Mouse (Mus musculus) lung, embryonic 14.5 days (tissue): ENCODE measurements around the gene Rbm45. TPM values are rescaled to one million over a fixed set of nuclear protein-coding genes. Genes with fewer than 3 reads are reported as not detected.

Experiments used
- ATAC-seq: fragments of 200-750 bp; cut with Nextera tagmentation; 2 replicates; pipeline ENCODE4 v1.8.0; 2017; ENCODE audit warnings: mild to moderate bottlenecking, moderate TSS enrichment, moderate library complexity; ENCODE audit not compliant: insufficient read depth
- DNase-seq: peaks from one replicate; pipeline ENCODE4 v3.0.0-alpha.2; 2015
- H3K27ac ChIP-seq: fragments of 300-500 bp; sonication (generic); 2 replicates; pipeline ENCODE4 v1.5.1; 2014; ENCODE audit warnings: low read depth, mild to moderate bottlenecking, moderate library complexity
- H3K27me3 ChIP-seq: fragments of 300-500 bp; sonication (generic); 2 replicates; pipeline ENCODE4 v1.6.1; 2014; ENCODE audit warnings: low read length, control low read depth; ENCODE audit not compliant: insufficient read depth
- H3K36me3 ChIP-seq: fragments of 300-500 bp; sonication (generic); 2 replicates; pipeline ENCODE4 v1.6.1; 2014; ENCODE audit warnings: control low read depth; ENCODE audit not compliant: insufficient read depth
- H3K4me1 ChIP-seq: fragments of 300-500 bp; sonication (generic); 2 replicates; pipeline ENCODE4 v1.6.1; 2014; ENCODE audit warnings: antibody characterized with exemption, control low read depth; ENCODE audit not compliant: insufficient read depth
- H3K4me2 ChIP-seq: fragments of 300-500 bp; sonication (generic); 2 replicates; pipeline ENCODE4 v1.6.1; 2014; ENCODE audit warnings: mild to moderate bottlenecking
- H3K4me3 ChIP-seq: fragments of 300-500 bp; sonication (generic); 2 replicates; pipeline ENCODE4 v1.5.1; 2014; ENCODE audit warnings: low read depth, low read length
- H3K9ac ChIP-seq: fragments of 300-500 bp; sonication (generic); 2 replicates; pipeline ENCODE4 v1.6.1; 2014
- H3K9me3 ChIP-seq: fragments of 300-500 bp; sonication (generic); 2 replicates; pipeline ENCODE4 v1.6.1; 2016; ENCODE audit warnings: low read depth, low read length, control low read depth
- CTCF ChIP-seq: IDR thresholded peaks from 2 replicates; pipeline ENCODE4 v1.5.1; 2016; ENCODE audit warnings: antibody characterized with exemption, low read depth
- WGBS: fragments of 180-500 bp; shearing (Covaris S2); extraction: QIAGEN DNeasy Blood & Tissue Kit; methylation state at CpG from one replicate; pipeline ENCODE4 v1.1.7; 2014; 5-methylcytosine and 5-hydroxymethylcytosine counted together
- polyA plus RNA-seq: library from polyadenylated mRNA; unstranded; fragments of >200 nt; fragmentation: Nextera tagmentation; extraction: Ambion mirVana; gene quantifications from 2 replicates; pipeline ENCODE4 v1.2.1, GENCODE M21; 2014

Rbm45 gene
- polyA plus RNA-seq, 1 experiment from 2014 or later = 15.1 TPM

DNA sequence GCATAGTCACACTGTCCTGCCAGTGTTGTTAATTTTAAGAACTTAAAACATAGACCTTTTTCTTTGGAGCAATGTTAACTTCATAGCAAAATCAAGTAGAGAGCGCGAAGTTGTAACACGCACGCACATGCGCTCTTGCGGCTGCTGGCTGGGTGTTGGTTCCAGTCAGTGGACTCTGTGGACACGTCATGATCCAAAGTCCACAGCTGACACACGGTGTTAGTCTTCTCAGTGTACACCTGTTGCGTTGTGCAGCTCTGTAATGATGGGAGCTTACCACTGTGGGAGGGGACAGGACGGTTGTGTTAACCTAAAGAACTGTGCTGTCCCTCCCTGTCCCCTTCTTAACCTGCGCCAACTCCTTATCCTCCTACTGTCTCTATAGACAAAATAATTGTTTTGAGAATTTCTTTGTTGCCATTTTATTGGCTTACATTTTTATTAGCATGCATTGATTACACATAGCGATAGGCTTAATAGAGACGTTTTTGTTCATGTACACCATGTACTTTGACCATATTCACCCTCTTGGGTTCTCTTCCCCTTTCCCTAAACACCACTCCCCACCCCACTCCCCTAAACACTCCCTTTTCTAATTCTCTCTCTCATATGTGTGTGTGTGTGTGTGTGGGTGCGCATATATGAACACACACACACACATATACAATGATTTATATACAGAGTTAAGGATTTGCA is 47.8 kb downstream of the Rbm45 start:
- DNase-seq = no peak
- Histone ChIP-seq H3K27me3 (no peaks in the 10 kb centered on the region), H3K4me2 (no peak overlapping the region), H3K4me3 (no peak overlapping the region), H3K4me1 (no peaks in the 10 kb centered on the region), H3K36me3 (no peaks in the 10 kb centered on the region), H3K27ac (no peak overlapping the region), H3K9ac (no peak overlapping the region), H3K9me3 (no peaks in the 10 kb centered on the region)
- TF ChIP-seq CTCF = no peak
- 93% methylated on average over 14 of the region's 14 CpGs for WGBS
- no peak for ATAC-seq

DNA sequence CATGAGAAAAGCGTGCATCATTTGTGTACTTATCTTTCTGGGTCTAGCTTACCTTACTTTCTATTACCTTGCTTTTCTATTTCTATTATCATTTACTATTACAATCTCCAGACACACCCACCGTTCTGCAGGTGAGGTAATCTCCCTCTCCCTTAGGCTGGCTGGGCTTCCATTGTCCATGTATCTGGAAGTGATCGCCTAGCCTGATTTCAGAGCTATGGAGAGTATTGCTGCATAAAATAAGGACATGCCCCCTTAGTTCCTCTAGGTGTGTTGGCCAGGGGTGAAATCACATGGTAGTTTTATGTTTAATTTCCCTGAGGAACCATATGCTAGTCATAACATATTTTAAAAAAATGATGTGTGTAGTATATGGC is 48.3 kb downstream of the Rbm45 start:
- Histone ChIP-seq H3K4me2 (no peak overlapping the region), H3K9me3 (no peaks in the 10 kb centered on the region), H3K9ac (no peak overlapping the region), H3K27me3 (no peaks in the 10 kb centered on the region), H3K36me3 (no peaks in the 10 kb centered on the region), H3K4me1 (no peaks in the 10 kb centered on the region), H3K4me3 (no peak overlapping the region), H3K27ac (no peak overlapping the region)
- ATAC-seq (no peak), DNase-seq (no peak)
- WGBS = 88% methylated on average over 3 of the region's 3 CpGs
- TF ChIP-seq CTCF = no peak

DNA sequence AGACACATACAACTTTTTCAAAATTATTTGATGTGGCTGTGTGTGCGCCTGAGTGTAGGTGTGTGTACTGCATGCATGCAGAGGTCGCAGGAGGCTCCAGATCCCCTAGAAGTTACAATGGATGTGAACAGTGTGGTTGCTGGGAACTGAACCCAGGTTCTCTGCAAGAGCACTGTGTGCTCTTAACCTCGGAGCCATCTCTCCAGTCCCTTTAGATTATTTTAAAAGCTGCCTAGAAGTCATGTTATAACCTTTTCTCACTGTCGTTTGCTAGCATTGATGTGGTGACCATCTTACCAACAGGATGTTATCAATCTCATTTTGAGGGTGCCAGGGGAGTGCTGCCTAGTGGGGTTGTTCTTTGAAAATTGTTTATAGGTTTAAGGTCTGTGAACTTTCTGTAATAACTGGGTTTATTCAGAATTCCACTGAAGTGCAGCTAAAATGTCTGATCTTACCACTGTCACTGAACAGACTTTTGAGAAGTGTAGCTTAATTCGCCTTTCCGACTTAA is 51.7 kb downstream of the Rbm45 start:
- Histone ChIP-seq H3K4me2 (no peak overlapping the region), H3K4me1 (no peaks in the 10 kb centered on the region), H3K27me3 (no peaks in the 10 kb centered on the region), H3K4me3 (no peak overlapping the region), H3K36me3 (no peaks in the 10 kb centered on the region), H3K9me3 (no peaks in the 10 kb centered on the region), H3K27ac (no peak overlapping the region), H3K9ac (no peak overlapping the region)
- WGBS = 53% methylated on average over 6 of the region's 6 CpGs
- no peak for TF ChIP-seq CTCF
- DNase-seq (no peak), ATAC-seq (no peak)

DNA sequence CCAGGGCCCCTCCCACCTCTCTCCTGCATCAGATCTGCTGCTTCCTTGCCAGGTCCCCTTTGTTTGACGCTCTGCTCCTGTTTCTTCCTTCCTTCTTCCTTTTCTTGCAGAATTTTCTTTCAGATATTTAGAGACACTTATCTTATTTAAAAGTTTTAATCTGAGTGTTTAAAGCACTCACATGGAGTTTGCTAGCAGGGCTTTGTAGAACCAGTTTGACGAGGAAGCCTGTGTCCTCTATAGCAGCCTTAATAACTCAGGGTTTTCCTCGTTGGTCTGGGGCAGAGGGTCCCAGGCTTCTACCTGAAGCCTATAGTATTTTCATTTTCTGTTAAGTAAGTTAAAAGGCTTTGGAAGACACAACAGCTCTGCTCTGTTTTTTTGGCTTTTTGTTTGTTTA is 57.0 kb downstream of the Rbm45 start:
- ATAC-seq (no peak), DNase-seq (peak; percentile 41)
- no peak for TF ChIP-seq CTCF
- WGBS = 41% methylated on average over 3 of the region's 3 CpGs
- Histone ChIP-seq H3K4me3 (no peak overlapping the region), H3K27me3 (no peaks in the 10 kb centered on the region), H3K9me3 (no peaks in the 10 kb centered on the region), H3K4me2 (no peak overlapping the region), H3K27ac (no peak overlapping the region), H3K36me3 (no peaks in the 10 kb centered on the region), H3K4me1 (no peaks in the 10 kb centered on the region), H3K9ac (no peak overlapping the region)

DNA sequence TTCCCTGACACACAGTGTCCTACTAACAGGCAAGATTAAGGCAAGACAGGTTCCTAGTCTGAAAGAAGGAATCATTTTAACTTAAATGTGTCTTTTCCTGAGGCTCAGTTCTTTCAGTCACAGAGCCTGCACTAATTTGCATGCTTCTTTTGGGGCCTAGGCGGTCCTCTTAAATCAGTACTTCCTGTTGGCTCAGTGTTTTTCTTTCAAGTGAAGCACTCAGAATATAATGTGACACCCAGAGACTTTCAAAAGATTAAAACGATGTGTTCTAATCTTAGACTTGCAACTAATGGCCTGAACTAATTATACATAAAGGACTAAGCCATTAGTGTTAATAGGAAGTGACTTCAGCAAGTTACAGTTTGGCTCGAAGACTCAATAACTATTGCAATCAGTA is 59.5 kb downstream of the Rbm45 start:
- Histone ChIP-seq H3K9ac (no peak overlapping the region), H3K4me3 (no peak overlapping the region), H3K4me2 (no peak overlapping the region), H3K36me3 (no peaks in the 10 kb centered on the region), H3K27ac (no peak overlapping the region), H3K9me3 (no peaks in the 10 kb centered on the region), H3K4me1 (no peaks in the 10 kb centered on the region), H3K27me3 (no peaks in the 10 kb centered on the region)
- no peak for TF ChIP-seq CTCF
- WGBS = 68% methylated on average over 3 of the region's 3 CpGs
- ATAC-seq (no peak), DNase-seq (no peak)

DNA sequence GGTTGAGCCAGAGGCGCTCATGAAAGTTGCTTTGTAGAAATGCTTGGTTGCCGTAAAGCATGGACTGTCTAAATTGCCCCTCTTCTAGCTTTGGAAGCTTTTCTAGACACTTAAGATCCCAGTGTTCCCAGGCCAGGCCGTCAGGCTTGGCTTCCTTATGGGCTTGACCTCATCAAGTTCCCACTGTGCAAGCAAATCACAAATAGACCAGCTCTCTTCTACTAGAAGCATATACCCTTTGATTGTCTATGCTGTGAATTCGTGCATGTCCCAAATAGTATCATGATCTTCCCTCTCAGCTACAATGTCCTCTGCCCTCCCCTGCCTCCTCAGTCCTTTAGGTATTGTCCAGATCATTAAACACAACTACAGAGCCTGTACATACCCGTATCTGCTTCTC is 60.1 kb downstream of the Rbm45 start:
- TF ChIP-seq CTCF = no peak
- DNase-seq (no peak), ATAC-seq (no peak)
- no peaks in the 10 kb centered on the region for H3K36me3 ChIP-seq
- H3K4me3 ChIP-seq = no peak overlapping the region
- H3K27me3 ChIP-seq = no peaks in the 10 kb centered on the region
- no peaks in the 10 kb centered on the region for H3K9me3 ChIP-seq
- no peaks in the 10 kb centered on the region for H3K4me1 ChIP-seq
- 83% methylated on average over 5 of the region's 5 CpGs for WGBS
- H3K4me2 ChIP-seq = no peak overlapping the region
- H3K9ac ChIP-seq = no peak overlapping the region
- H3K27ac ChIP-seq = no peak overlapping the region

DNA sequence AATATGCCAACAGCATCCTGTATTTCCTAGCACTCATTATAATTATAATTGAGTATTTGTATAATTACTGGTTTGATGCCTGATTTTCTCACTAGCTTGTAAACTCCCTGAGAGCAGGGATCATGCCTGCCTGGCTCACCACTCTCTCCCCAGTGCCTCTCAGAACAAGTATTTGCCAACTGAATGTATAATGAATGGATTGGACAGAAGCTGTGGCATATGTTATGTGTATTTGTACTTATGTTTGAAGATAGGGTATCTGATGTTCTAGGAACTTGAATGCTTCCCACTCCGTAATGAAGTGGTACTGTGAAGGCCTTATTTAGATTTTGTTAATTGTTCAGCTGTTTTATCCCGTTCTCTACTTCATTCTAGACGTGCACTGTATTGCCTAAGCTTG is 60.8 kb downstream of the Rbm45 start:
- H3K4me1 ChIP-seq = no peaks in the 10 kb centered on the region
- no peak overlapping the region for H3K4me2 ChIP-seq
- ATAC-seq (no peak), DNase-seq (no peak)
- no peak overlapping the region for H3K9ac ChIP-seq
- no peak for TF ChIP-seq CTCF
- WGBS = 83% methylated on average over 3 of the region's 3 CpGs
- no peaks in the 10 kb centered on the region for H3K9me3 ChIP-seq
- H3K36me3 ChIP-seq = no peaks in the 10 kb centered on the region
- H3K4me3 ChIP-seq = no peak overlapping the region
- no peak overlapping the region for H3K27ac ChIP-seq
- H3K27me3 ChIP-seq = no peaks in the 10 kb centered on the region

Other genes starting within 250 kb of the Rbm45 start
- gene Pde11a, start 31.2 kb upstream of the Rbm45 start, polyA plus RNA-seq = 0.28 TPM in 1 of 2 replicates, not detected in the other
- not detected in 2 replicates for gene Cyct, start 9.5 kb upstream of the Rbm45 start, polyA plus RNA-seq
- gene Osbpl6, start 36.5 kb downstream of the Rbm45 start, polyA plus RNA-seq = 17.3 and 17.6 TPM in 2 replicates